Mouse (Mus musculus) T-helper 1 cell (primary cell): ENCODE measurements around the gene Kalrn.

Experiments
- in situ Hi-C: fragments of 300-600 bp; cut with MboI, MseI; formaldehyde crosslinking; loops from one replicate; pipeline ENCODE4 v1.15.1; 2025; ENCODE audit warnings: high pct_unique_total_duplicates

Kalrn gene

GRCm38 (mm10) chr16:34557891-34558290, 15.4 kb downstream of the Kalrn start:
- in situ Hi-C loops = no loop called here

DNA sequence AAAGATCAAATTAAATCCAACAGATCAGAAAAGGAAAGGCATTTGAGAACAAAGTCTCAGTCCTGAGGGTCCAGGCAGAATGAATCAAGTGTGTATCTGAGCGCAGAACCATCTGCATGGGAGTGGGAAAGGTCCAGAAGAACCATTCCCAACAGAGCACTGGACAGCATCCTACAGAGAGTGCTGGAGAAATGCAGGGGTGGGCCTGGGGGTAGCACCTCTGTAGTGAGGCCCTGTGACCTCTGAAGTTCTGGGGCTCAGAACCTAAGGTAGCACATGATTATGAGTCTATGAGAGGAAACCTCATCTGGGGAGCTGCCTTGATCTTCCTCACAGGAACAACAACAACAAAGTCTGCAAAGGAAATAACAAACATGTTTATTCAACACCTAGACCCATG, 20.6 kb downstream of the Kalrn start:
- in situ Hi-C loops = no loop called here

- in situ Hi-C loops = no loop called here
Measured at GRCm38 (mm10) chr16:34549470-34549999, 23.8 kb downstream of the Kalrn start.

DNA sequence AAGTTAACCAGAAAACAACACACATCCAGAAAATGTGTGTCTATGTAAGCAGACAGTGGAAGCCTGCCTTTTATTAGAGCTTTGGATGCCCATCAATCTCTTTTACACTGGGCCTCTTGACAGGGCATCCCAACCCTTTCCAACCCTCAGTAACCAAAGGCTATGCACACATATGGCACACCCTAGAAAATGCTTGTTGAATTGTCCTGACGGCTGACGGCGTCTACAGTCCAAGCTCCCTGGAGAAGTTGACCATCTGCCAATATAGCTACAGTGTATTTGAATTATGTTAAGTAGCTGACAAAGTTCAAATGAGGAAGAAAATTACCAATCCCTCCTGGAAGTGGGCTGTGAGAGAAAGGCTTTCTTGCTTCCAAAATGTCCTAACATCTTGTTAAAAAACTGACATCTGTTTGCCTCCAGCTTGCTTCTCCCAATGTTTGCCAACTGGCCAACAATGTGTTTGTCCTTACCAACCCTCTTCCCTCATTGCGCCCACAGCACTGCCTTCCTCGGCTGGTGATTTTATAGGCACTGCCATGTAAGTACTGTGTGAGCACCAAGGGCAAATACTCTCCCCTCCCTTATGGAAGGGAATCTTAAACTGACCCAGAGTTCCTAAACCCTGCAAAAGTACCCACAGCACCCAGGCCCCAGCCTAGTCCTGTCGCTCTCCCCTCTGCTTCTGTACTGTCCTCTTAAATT, 26.4 kb downstream of the Kalrn start:
- in situ Hi-C loops = no loop called here

DNA sequence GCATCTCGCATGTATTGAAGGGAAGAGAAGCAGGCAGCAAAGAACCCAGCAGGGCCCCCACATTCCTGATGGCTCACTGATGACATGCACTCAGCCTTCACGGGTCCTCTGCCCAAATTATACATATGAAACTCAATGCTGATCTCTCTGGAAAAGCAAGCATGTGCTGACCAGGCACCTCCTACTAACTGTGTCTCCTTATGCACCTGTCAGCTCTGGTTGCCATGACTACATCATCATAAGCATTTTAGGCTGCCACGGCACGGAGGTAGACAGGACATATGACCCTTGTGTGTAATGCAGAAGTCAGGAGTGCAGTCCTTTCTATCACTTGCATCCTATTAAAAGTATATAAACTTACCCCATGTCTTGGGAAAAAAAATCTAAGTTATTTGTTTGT, 29.6 kb downstream of the Kalrn start:
- in situ Hi-C loops = no loop called here

DNA sequence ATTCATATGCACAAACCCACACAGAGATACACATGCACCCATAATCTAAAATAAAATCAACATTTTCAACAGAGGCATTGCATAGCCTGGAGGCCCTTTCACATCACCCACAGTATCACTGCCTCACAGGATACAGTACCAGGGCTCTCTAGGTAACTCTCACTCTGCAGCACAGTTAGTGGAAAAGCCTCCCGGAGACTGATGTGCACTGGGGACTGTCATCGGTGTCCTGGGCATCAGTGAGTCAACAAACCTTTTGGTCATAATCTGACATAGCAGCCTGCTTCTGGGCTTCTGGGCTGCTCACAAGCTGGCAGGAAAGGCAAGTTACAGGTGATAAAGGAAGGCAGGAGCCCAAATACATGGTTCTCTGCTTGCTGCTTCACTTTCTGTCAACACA, 31.0 kb downstream of the Kalrn start:
- in situ Hi-C loops = no loop called here

DNA sequence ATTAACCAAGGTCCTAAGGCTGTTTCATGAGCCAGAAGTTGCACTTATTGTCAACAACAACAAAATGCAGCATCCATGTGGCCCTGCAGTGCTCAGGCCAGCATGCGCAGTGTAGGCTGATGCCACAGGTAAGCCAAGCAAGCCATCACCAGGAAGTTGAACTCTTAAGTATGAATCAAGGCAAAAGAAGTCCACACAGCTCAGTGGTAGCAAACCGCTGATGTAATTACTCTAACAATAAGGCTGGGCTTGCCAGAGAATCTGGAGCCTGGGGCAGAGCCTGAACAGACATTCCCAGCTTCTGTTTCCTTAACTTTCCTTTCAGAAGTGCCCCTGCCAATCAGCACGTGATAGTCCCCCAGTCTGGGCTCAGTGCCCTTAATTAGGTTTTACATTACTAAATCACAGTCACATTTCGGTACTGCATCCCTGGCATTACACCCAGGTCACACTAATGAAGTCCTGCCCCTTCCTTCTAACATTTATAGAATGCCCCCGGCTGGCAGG, 34.6 kb downstream of the Kalrn start:
- in situ Hi-C loops = no loop called here

GRCm38 (mm10) chr16:34536300-34536699, 37.0 kb downstream of the Kalrn start:
- in situ Hi-C loops = no loop called here

DNA sequence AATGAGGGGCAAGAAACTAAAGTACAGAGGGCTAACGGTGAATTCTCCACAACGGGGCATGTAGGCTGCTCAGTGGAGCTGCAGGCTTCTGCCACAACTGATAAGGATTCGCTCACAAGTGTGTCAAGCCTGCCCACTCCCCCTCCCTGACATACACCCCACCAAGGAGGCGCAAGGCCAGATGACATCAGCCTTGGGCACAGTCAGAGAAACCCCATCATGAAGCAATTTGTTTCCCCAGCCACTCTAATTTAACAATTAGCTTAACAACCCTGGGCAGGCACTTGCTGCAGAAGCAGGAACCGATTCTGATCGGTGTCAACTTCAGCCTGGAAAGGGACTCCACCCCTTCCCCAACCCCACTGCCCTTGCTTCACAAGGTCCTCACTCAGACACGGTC, 38.2 kb downstream of the Kalrn start:
- in situ Hi-C loops = no loop called here

DNA sequence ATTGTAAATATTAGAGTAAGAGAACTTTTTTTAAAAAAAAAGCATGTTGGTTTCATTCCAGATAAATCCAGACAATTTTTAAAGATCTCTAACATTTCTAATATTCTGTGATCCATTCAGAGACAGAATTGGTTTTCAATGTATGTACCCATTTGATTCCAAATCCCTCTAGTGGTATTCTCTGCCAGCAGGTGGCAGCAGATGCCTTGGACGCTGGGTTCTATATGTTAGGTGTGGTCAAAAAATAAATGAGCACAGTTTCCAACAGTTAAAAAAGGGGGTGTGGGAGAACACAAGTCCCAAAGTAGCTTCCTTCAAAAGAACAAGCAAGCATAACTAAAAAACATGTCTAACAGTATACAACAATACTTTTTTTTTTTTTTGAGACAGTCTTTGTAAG, 41.8 kb downstream of the Kalrn start:
- in situ Hi-C loops = no loop called here

DNA sequence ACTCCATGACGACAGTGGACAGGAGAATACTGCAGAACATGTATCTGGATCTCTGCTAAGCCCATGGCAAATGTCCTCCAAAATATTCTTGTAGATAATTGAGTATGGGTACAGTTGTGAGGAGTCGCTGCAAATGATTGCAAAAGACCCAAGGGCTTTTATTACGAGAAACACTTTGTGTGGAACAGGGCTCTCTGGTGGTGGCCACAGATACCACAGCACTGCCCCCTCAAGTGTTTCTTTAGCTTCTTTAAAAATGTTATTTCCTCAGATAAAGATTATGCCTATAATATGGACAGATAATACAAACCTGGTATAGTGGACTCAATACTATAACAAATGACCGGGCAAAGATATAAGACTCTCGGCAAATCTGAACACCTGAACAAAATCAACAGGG, 43.3 kb downstream of the Kalrn start:
- in situ Hi-C loops = no loop called here

DNA sequence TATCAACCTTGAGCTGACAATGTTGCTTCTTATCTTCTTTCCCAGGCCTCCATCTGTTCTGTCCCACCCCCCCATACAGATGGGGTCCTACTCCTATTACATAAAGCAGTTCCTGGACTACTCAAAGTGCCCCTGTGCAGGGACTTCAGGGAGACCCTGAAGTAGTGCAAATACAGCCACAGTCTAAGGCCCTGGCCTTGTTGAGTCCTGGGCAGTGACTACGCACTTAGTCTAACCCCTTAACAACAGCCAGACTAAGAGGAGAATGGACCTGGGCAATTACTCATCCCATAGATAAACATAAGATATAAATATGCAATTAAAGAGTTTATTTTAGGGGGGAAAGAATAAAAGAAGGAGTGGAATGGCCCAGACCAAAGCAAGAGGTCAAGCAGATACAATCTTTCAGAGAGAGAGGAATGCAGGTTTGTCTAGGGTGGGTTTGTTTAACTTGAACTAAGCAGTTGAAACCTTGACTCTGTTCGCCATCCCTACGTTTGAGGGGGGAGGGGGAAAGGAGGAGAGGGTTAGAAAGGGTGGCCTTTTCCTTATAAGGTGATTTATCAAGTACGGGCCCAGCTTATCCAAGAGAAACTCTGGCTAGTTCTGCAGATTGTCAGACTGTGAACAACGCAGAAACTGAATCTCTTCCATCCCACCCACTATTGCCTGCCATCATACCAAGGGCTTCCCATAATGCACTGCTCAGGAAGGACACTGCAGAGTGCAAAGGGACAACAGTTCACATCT, 44.9 kb downstream of the Kalrn start:
- in situ Hi-C loops = no loop called here

DNA sequence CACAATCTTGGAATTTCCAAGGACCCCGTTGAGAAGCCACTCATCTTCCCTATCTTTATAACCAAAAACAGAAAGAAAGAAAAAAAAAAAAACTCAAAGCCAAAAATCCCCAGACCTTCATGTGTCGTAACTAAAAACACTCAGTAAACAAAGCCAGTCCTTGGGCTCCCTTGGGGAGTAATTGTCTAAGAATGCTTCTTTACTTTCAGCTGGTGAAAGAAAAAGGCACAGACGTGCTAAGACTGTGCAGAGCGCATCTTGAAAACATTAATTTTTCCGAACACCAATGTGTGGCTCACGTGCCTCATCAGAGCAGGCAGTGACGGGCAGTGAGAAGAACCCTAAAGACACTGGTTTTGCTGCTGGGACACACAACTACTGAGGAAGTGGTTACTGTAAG, 47.0 kb downstream of the Kalrn start:
- in situ Hi-C loops = no loop called here

GRCm38 (mm10) chr16:34525866-34526265, 47.5 kb downstream of the Kalrn start:
- in situ Hi-C loops = no loop called here

- in situ Hi-C loops = no loop called here
Measured at GRCm38 (mm10) chr16:34525205-34525604, 48.1 kb downstream of the Kalrn start.

GRCm38 (mm10) chr16:34521061-34521460, 52.3 kb downstream of the Kalrn start:
- in situ Hi-C loops = no loop called here

- in situ Hi-C loops = no loop called here
Measured at GRCm38 (mm10) chr16:34516891-34517398, 56.4 kb downstream of the Kalrn start.

- in situ Hi-C loops = no loop called here
Measured at GRCm38 (mm10) chr16:34515485-34515884, 57.8 kb downstream of the Kalrn start.

- in situ Hi-C loops = no loop called here
Measured at GRCm38 (mm10) chr16:34513956-34514593, 59.3 kb downstream of the Kalrn start.

DNA sequence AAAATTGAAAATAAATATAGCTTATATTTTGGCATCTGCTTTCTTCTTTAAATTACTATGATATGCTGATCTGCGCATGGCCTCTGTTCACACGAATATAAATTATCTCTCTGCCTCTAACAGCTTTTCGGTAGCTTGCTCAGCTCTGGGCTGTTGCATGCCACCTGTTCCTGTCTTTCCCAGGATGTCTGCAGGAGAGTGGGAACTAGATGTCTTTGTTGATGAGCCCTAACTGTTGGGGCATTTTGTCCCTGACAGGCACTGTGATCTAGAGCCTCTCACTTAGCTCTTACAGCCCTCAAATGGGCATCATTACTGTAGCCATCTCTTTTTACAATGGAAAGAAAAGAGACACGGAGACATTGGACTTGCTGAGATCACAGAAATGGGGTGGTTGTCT, 61.0 kb downstream of the Kalrn start:
- in situ Hi-C loops = no loop called here

DNA sequence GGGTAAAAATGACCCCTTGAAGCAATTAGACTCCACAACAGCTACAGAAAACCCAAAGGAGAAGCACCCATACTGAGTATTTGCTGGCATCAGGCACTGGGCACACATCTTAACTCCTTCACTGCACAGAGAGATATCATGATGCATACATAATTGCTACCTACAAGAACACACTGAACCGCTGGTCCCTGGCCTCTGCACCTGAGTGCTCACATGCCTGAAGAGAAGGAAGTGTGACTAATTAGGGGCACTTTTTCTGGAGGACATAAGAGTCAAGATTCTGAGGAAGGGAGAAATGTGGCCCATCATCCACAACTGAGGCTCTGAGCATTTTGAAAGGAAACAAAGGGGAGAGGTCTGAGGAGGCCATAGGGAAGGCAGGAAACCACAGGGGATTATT, 65.2 kb downstream of the Kalrn start:
- in situ Hi-C loops = no loop called here

- in situ Hi-C loops = no loop called here
Measured at GRCm38 (mm10) chr16:34506048-34506447, 67.3 kb downstream of the Kalrn start.
